Mouse (Mus musculus) left cerebral cortex, adult 2 months (tissue): ENCODE data around the gene D11Wsu47e. TPM values are rescaled to one million over a fixed set of nuclear protein-coding genes. Genes with fewer than 3 reads are reported as not detected.

ENCODE experiments used
- DNase-seq, 2 experiments: peaks; one replicate each; pipeline ENCODE4 v3.0.0; 2021 to 2022; ENCODE audit warnings: low spot score in 2 of 2, mixed read lengths in 1 of 2; ENCODE audit errors: extremely low spot score in 1 of 2
- H3K27ac ChIP-seq: fragments of 200-600 bp; 2 replicates; pipeline ENCODE4 v1.8.1; 2022
- H3K4me3 ChIP-seq: fragments of 200-600 bp; 2 replicates; pipeline ENCODE4 v1.8.1; 2022
- CTCF ChIP-seq: fragments of 200-600 bp; IDR thresholded peaks from 2 replicates; pipeline ENCODE4 v1.8.1; 2022; ENCODE audit warnings: antibody characterized with exemption, mild to moderate bottlenecking, moderate library complexity
- intact Hi-C: fragments of 180-260 bp; cut with DNase I; formaldehyde crosslinking; loops from one replicate; pipeline ENCODE4 v1.15.1; 2025
- total RNA-seq, 2 experiments: library from RNA; stranded (reverse); gene quantifications; 2 replicates each; pipeline ENCODE4 v1.2.3; 2021

Gene D11Wsu47e
- total RNA-seq, 2 experiments from 2014 or later, result 13.2 to 14.5 TPM

DNA sequence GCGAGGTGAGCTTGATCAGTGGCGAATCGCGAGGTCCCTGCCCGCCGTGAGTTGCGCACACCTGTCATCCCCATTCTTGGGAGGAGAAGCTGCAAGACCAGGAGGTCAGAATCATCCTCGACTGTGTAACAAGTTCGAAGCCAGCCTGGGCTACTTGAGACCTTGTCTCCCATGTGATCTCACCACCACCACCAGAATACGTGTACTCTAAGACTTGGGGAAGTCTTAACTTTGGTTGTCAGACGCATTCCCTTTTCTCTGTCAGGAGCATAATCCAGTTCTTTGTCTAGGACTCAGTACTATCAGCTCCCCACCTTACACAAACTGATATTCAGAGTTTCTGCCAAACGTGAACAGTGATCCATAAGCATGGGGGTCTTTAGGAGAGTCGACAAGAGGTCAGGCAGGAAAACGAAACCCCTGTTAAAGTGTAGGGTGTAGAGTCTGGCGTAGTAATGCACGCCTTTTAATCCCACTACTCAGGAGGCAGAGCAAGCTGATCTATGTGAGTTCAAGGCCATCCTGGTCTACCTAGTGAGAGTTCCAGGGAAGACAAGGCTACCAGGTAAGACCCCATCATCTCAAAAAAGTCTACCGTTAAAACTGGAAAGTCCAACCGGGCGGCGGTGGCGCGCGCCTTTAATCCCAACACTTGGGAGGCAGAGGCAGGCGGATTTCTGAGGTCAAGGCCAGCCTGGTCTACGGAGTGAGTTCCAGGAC is 655 bp downstream of the D11Wsu47e start:
- no peak for TF ChIP-seq CTCF
- intact Hi-C loops, result loop anchor here (1.0 kb wide), 1 partner anchor 36 kb away; the partner anchor contains the start of gene Cog1
- Histone ChIP-seq H3K27ac (peak overlapping the region; percentile 93), H3K4me3 (peak overlapping the region; percentile 75)
- DNase-seq, result no peak

DNA sequence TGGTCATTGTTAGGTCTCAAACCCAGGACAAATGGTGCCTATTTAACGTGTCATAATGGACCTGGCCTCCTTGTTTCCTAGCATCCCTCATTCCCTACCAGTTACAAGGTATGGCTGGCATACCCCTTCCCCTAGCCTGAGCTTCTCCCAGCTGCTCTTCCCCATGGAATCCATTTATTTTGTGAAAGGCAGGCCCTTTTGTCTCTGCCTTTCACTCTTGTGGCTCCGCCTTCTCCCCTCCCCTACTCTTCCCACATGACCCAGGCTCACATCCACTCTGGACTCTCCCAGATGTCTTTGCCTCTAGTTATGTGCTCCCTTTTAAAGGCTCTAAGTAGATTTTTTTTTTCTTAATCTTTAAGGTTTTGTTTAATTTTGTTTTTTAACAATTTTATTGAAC is 2.8 kb downstream of the D11Wsu47e start:
- H3K27ac ChIP-seq, result no peak overlapping the region
- intact Hi-C loops, result no loop called here
- no peak for TF ChIP-seq CTCF

DNA sequence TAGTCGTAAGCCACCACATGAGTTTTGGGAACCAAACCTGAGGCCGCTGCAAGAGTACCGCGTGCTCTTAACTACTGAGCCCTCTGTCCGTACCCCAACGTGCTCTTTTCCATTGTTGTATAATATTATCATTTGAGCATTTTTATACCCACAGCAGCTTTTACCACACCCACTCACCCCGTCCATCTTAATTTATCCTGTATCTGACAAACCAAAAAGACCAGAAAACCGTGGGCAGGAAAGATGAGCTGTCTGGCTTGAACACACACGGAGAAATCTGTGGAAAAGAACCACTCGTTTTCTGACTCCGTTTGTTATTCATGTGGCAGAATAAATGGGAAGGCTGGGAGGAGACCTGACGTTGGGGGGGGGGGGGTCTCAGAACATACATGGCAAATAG is 6.3 kb downstream of the D11Wsu47e start:
- TF ChIP-seq CTCF, result no peak
- DNase-seq, result no peak
- intact Hi-C loops, result no loop called here
- Histone ChIP-seq H3K27ac (no peak overlapping the region), H3K4me3 (no peak overlapping the region)

More for the DNA sequence above, 2.8 kb downstream of the D11Wsu47e start:
- DNase-seq, result no peak
- no peak overlapping the region for H3K4me3 ChIP-seq

DNA sequence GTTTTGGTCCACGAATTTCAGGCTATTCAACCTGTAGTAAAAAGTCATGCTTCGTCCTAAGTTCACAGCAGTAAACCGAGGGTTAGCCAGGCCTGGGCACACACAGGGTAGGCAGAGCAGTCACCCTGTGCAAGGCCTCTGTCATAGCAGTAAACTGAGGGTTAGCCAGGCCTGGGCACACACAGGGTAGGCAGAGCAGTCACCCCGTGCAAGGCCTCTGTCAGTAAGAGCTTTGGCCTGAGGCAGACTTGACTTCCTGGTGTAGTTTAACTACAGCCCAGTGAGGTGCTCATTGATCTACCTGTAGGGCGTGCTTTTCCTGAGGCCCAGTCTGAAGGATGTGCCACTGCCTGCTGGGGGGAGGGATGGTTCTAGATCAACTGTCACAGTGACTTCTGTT is 7.1 kb downstream of the D11Wsu47e start:
- intact Hi-C loops, result no loop called here
- DNase-seq, result no peak
- TF ChIP-seq CTCF, result no peak
- Histone ChIP-seq H3K27ac (no peak overlapping the region), H3K4me3 (no peak overlapping the region)

DNA sequence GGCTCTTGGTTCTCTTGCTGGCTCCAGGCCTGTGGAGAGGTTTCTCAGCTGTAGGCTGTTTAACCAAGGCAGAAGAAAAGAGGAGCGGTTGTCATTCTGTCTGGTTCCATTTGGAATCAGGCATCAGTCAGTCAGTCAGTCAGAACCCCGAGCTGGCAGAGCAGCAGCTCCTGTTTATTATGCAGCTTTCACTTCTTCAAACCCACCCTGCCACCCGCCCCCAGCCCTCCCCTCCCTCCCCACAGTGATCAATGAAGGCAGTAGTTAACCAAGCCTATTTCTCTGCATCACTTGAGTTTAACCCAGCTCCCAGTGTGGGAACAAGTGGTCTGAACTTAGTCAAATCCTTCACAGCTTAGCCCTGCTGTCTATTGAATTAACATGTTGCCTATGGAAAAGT is 7.6 kb downstream of the D11Wsu47e start:
- intact Hi-C loops, result no loop called here
- Histone ChIP-seq H3K4me3 (no peak overlapping the region), H3K27ac (no peak overlapping the region)
- no peak for DNase-seq
- no peak for TF ChIP-seq CTCF

DNA sequence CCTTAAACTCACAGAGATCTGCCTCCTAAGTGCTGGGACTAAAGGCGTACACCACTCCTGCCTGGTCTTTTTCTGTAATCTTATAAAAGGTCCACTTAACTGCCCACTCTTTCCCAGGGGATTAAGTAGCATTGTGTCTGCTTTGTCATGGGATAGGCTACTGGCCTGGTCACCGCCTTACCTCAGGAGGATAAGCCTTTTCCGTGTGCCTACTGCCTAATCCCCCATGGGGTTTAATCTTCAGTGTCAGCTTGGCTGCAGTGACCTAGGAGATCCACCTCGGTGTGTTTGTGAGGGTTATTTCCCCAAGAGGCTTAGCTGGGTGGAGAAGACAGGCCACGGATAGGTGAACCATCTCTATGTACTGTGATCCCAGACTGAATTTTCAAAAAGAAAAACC is 13.4 kb downstream of the D11Wsu47e start:
- intact Hi-C loops, result no loop called here
- DNase-seq, result no peak
- Histone ChIP-seq H3K27ac (no peak overlapping the region), H3K4me3 (no peak overlapping the region)
- no peak for TF ChIP-seq CTCF

DNA sequence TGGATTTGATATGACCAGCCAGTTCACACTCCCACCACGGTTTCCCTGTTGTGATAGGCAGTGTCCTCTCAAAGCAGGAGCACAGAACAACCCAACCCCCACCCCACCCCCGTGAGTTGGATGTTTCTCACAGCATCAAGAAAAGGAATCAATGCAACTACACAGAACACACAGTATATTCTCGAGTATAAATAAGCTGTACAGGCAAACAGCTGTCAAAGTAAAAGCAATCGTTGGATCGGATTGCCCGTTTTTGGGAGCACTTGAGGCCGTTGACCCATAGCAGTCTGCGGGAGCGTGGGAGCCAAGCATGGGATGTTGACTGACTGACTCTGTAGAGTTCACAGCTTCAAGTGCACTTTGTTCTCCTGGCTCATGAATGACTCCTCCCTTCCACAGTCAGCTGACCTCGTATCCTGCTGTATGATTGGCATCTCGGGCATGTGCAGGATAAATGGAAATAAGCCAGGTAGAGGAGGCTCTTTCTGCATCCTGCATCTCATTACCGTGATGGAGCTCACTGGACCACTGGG is 13.9 kb downstream of the D11Wsu47e start:
- DNase-seq, result no peak
- Histone ChIP-seq H3K4me3 (no peak overlapping the region), H3K27ac (no peak overlapping the region)
- intact Hi-C loops, result no loop called here
- no peak for TF ChIP-seq CTCF

DNA sequence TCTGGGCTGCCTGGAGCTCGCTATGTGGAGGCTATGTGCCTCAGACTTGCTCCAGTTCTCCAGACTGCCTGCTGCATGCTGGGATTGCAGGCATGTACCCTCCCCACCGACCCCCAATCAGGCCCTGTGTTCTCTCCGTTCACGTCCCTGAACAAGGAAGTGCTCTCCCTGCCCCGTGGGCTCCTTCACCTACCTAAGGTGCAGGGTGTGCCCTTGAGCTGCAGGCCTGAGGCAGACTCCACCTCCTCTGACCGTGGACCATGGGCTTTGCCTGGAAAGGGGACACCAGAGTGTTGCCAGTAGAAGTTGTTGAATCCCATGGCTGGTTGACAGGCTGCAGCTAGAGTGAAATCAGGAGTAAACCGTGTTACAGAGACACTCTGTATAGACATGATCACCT is 15.4 kb downstream of the D11Wsu47e start:
- no peak for TF ChIP-seq CTCF

DNA sequence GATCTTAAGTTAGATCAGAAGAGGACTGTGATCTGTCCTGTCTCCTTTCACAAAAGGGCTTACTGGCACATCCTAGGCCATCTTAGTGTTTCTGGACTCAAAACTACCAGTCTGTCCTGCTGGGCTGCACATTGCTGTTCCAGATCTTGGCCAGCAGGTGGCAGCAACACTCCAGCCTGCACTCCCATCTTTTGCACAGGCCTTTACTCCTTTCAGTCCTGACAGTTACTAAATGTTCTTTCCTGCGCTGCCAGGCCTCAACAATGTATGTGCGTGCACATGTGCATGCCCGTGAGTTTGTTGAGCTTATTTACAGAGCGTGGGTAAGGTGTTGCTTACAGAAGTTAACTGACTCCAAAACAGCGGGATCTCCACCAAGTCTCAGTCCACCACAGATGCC is 19.5 kb downstream of the D11Wsu47e start:
- H3K27ac ChIP-seq, result no peak overlapping the region
- TF ChIP-seq CTCF, result no peak; the same call in none of the 2 replicates
- peak; percentile 76 to 86 for DNase-seq
- intact Hi-C loops, result loop anchor here (1.0 to 5.0 kb wide), 3 partner anchors 108 to 933 kb away; no protein-coding TSS in a partner anchor
- H3K4me3 ChIP-seq, result no peak overlapping the region

More for the DNA sequence above, 15.4 kb downstream of the D11Wsu47e start:
- intact Hi-C loops, result loop anchor here (5.0 kb wide), 1 partner anchor 163 kb away; no protein-coding TSS in a partner anchor
- DNase-seq, result no peak
- Histone ChIP-seq H3K4me3 (no peak overlapping the region), H3K27ac (no peak overlapping the region)

DNA sequence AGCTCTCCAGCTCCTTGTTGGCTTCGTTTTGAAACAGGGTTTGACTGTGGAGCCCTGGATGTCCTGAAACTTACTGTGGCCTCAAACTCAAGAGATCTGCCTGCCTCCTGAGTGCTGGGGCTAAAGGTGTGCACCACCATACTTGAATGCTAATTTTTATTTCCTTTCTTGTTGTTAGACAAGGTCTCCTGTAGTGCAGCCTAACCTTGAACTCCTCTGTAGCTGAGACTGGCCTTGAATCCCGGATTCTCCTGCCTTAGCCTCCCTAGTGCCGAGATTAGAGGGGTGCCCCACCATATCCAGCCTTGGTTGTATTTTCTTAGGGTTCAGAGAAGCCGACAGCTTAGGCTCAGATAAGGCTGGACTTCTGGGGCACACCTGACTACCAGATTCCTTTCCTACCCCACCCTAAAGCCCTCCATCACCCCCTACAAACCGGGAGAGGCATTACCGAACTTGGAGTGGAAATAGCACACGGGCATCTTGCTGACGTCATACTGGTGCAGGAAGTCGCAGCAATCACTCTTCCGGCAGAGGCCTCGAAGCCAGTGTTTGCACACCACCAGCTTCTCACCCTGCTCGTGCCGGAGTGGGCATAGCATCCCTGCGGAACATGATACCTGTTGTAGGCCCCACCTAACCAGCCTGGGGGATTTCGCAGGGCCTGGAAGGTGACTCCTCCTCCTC is 21.9 kb downstream of the D11Wsu47e start:
- intact Hi-C loops, result loop anchor here (5.0 kb wide), 1 partner anchor 946 kb away; no protein-coding TSS in a partner anchor

DNA sequence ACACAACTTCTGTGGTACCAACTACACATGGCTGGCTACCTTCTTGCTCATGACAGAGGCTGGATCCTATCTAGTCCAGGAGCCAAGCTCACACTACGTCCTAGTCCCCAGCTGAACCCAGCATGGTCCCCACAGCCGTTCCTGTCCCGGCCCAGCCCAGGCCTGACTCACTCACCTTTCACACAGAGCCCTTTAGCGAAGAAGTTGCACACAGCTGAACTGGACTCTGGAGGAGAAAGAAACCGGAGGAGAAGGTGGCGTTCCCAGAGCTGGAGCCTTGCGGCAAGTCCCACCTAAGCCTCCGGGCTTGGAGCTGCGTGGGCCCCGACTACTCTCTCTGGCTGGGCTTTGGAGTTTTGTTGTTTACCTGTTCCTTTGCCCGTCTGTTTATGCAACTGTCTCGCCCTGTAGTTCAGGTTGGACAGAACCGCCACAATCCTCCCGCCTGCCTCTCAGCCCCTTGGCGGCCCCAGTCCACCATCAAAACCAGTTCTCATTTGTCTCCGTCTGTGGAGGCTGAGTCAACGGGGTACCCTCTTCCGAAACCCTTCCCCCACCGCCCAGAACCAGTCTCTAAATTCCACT is 24.5 kb downstream of the D11Wsu47e start:
- intact Hi-C loops, result loop anchor here (5.0 kb wide), 1 partner anchor 944 kb away; no protein-coding TSS in a partner anchor
- TF ChIP-seq CTCF, result no peak
- H3K4me3 ChIP-seq, result no peak overlapping the region

More for the DNA sequence above, 21.9 kb downstream of the D11Wsu47e start:
- no peak overlapping the region; the same call in 1 of the 2 replicates for H3K27ac ChIP-seq
- no peak for DNase-seq
- no peak for TF ChIP-seq CTCF
- H3K4me3 ChIP-seq, result no peak overlapping the region

DNA sequence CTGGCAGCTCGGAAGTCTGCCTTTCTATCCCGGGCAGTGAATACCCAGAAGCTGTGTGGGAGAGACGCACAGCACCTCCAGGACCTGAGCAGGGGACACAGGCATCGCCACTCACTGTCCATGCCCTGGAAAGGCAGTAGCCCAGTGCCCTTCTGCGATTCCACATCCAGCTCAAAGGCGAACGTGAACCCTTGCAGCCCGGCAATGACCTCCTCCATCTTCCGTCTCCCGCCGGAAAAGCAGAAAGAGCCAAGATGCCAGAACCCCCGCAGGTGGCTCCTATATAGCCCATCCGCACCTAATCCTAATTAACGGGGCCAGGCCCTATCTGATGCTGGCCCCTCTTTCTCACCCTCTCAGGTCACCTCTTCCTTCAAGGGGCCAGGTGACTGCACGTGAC is 25.1 kb downstream of the D11Wsu47e start:
- DNase-seq, result no peak
- Histone ChIP-seq H3K27ac (no peak overlapping the region), H3K4me3 (no peak overlapping the region)
- intact Hi-C loops, result loop anchor here (5.0 kb wide), 1 partner anchor 943 kb away; no protein-coding TSS in a partner anchor
- no peak for TF ChIP-seq CTCF

More for the DNA sequence above, 24.5 kb downstream of the D11Wsu47e start:
- no peak overlapping the region for H3K27ac ChIP-seq
- no peak for DNase-seq
